ENCODE assay signal across 9 mouse cellular contexts in the genomic region with DNA sequence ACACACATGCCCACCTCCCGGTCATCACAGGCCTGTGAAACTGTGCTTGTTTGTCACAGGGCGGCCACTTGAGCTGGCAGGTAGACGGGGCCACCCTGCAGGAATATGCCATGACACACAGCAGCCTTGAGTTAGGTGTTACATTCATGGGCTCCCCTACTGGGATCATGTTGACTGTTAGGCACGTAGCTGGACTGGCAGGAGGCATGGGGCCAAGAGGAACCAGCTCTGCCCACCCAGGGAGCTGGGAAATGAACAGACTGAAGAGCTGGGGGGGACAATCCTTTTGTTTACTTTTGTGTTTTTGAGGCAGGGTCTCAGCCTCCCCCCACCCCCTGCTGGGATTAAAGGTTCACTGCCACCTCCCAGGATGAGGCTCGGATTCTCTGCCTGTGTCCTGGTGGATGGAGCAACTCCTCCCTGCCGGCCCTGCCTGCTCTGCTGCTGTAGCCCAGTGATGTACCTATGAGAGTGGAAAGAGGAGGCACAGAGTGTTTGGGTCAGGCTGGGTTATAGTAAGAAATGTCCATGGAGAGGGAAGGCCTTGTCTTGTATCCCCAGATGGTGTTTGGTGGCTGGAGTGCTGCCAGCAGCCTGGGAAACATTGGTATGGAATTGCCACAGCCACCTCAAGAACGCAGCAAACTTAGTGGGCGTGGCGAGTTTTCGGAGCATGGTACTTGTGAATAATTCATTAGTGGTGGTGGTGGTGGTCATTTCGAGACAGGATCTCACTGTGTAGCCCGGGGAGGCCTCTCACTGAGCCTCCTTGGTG. TPM values are rescaled to one million over a fixed set of nuclear protein-coding genes. Genes with fewer than 3 reads are reported as not detected.
A peak's percentile ranks its signal among the peaks of the same experiment; 100 is the strongest.
DNase-seq lines count a peak whose midpoint lies in the region; ATAC-seq and TF ChIP-seq lines count a peak whose summit lies in the region.
"Had no signal": no experiment of that assay in that cellular context is flagged by ENCODE, and none has a peak within 500 bp of the region (broad histone marks: within the 10 kb centered on the region; RNA-seq: fewer than 3 reads in every experiment).

No protein-coding gene starts in this region.

- no peaks in the 10 kb centered on the region for H3K9me3 ChIP-seq in heart, embryonic 14.5 days (ENCODE audit: control insufficient read depth, low read length)
- H3K9me3 ChIP-seq in ES-E14 (ENCODE audit: control insufficient read depth, insufficient read depth, low read depth, low read length), result no peaks in the 10 kb centered on the region
- no peaks in the 10 kb centered on the region for H3K9me3 ChIP-seq in embryonic facial prominence, embryonic 13.5 days
- H3K9me3 ChIP-seq in limb, embryonic 14.5 days (ENCODE audit: control insufficient read depth, low read length), result no peaks in the 10 kb centered on the region

- 69% methylated on average over 12 of the region's 12 CpGs for WGBS in heart, embryonic 14.5 days
- WGBS in embryonic facial prominence, embryonic 13.5 days, result 43% methylated on average over 12 of the region's 12 CpGs
- 60% methylated on average over 12 of the region's 12 CpGs for WGBS in limb, embryonic 14.5 days

- no peak for ATAC-seq in heart, embryonic 14.5 days (ENCODE audit: insufficient number of reproducible peaks, insufficient read depth, low FRiP score, low read depth)
- ATAC-seq in embryonic facial prominence, embryonic 13.5 days (ENCODE audit: insufficient number of reproducible peaks, insufficient read depth, low FRiP score, low TSS enrichment, low read depth), result no peak
- no peak for ATAC-seq in limb, embryonic 14.5 days (ENCODE audit: low FRiP score, low read depth)

- no peak for TF ChIP-seq POLR2A in limb, embryonic 14.5 days (IDR thresholded peaks at IDR 0.05; ENCODE audit: borderline replicate concordance, extremely low read depth, insufficient read depth, insufficient read length)

- H3K4me1 ChIP-seq in heart, embryonic 14.5 days (ENCODE audit: control insufficient read depth in 2 of 2, insufficient read depth in 2 of 2, low read length in 2 of 2), result peaks cover 10 to 20% of the 10 kb centered on the region in 2 experiments; a peak in 3 of 4 replicates
- peaks cover 0 to 14% of the 10 kb centered on the region in 2 experiments; a peak in 1 of 4 replicates for H3K4me1 ChIP-seq in ES-E14 (ENCODE audit: control insufficient read depth in 2 of 2, insufficient read depth in 2 of 2, low read length in 2 of 2, poor library complexity in 1 of 2)
- H3K4me1 ChIP-seq in embryonic facial prominence, embryonic 13.5 days, result peaks cover 44% of the 10 kb centered on the region
- peaks cover 21% of the 10 kb centered on the region for H3K4me1 ChIP-seq in limb, embryonic 14.5 days (ENCODE audit: control insufficient read depth, insufficient read depth, low read length)

- no peak for DNase-seq in heart, adult 18-20 months
- DNase-seq in ES-E14 (ENCODE audit: low read depth, low spot score), result no peak
- no peak for DNase-seq in limb, embryonic 14.5 days (ENCODE audit: low spot score)
- no peak for DNase-seq in adrenal gland, postnatal 4 days (ENCODE audit: low spot score in 2 of 2)
- DNase-seq in retina, postnatal 1 day, result no peak
- no peak for DNase-seq in thymus, adult 18-20 months

- no peak overlapping the region for H3K4me3 ChIP-seq in heart, embryonic 14.5 days (ENCODE audit: control insufficient read depth in 1 of 2, insufficient read depth in 1 of 2, low read depth in 1 of 2, low read length in 2 of 2)
- H3K4me3 ChIP-seq in ES-E14 (ENCODE audit: insufficient read depth in 1 of 2, low read depth in 1 of 2, low read length in 2 of 2, poor library complexity in 1 of 2, severe bottlenecking in 1 of 2), result no peak overlapping the region
- H3K4me3 ChIP-seq in embryonic facial prominence, embryonic 13.5 days, result peak overlapping the region; percentile 76
- peak overlapping the region; percentile 69 for H3K4me3 ChIP-seq in limb, embryonic 14.5 days (replicated peaks; ENCODE audit: low read length)

- H3K4me2 ChIP-seq in heart, embryonic 14.5 days (ENCODE audit: low read length), result peak overlapping the region; percentile 98
- peak overlapping the region; percentile 92 for H3K4me2 ChIP-seq in embryonic facial prominence, embryonic 13.5 days
- peak overlapping the region; percentile 94 for H3K4me2 ChIP-seq in limb, embryonic 14.5 days (replicated peaks; ENCODE audit: low read depth, low read length, severe bottlenecking)

- H3K9ac ChIP-seq in heart, embryonic 14.5 days (ENCODE audit: low read length), result 0 out of 2 replicates have a peak overlapping the region, but pooled peaks have one; percentile 18
- H3K9ac ChIP-seq in ES-E14 (ENCODE audit: insufficient read depth, low read depth, low read length, poor library complexity, severe bottlenecking), result peak overlapping the region; percentile 1; the same call in 1 of the 2 replicates
- peak overlapping the region; percentile 85 for H3K9ac ChIP-seq in embryonic facial prominence, embryonic 13.5 days
- peak overlapping the region; percentile 32; the same call in 1 of the 2 replicates for H3K9ac ChIP-seq in limb, embryonic 14.5 days (ENCODE audit: low read depth, low read length, severe bottlenecking)

- peaks cover 23% of the 10 kb centered on the region for H3K36me3 ChIP-seq in heart, embryonic 14.5 days (ENCODE audit: control insufficient read depth, insufficient read depth, low read length)
- H3K36me3 ChIP-seq in ES-E14 (ENCODE audit: control insufficient read depth, insufficient read depth, low read length, poor library complexity, severe bottlenecking), result peaks cover 19% of the 10 kb centered on the region; the same call in 1 of the 2 replicates
- H3K36me3 ChIP-seq in embryonic facial prominence, embryonic 13.5 days, result peaks cover 25% of the 10 kb centered on the region
- peaks cover 24% of the 10 kb centered on the region for H3K36me3 ChIP-seq in limb, embryonic 14.5 days (ENCODE audit: control insufficient read depth, insufficient read depth, low read length)

- H3K27me3 ChIP-seq in heart, embryonic 14.5 days (ENCODE audit: control insufficient read depth, insufficient read depth, low read length), result no peaks in the 10 kb centered on the region
- H3K27me3 ChIP-seq in embryonic facial prominence, embryonic 13.5 days, result no peaks in the 10 kb centered on the region
- no peaks in the 10 kb centered on the region for H3K27me3 ChIP-seq in limb, embryonic 14.5 days (ENCODE audit: control insufficient read depth, insufficient read depth, low read length)

- in situ Hi-C loops in ES-E14 (cut with MboI; ENCODE audit: low sequenced_read_pairs in 2 of 2, unreplicated experiment in 2 of 2), result no loop called here

- no peak overlapping the region for H3K27ac ChIP-seq in heart, embryonic 14.5 days (replicated peaks in 1 of 2; ENCODE audit: control insufficient read depth in 1 of 2, insufficient read depth in 1 of 2, low read depth in 2 of 2, low read length in 2 of 2)
- no peak overlapping the region for H3K27ac ChIP-seq in ES-E14 (ENCODE audit: insufficient read depth, low read depth, low read length, poor library complexity, severe bottlenecking)
- peak overlapping the region; percentile 66 for H3K27ac ChIP-seq in embryonic facial prominence, embryonic 13.5 days
- H3K27ac ChIP-seq in limb, embryonic 14.5 days (replicated peaks; ENCODE audit: low read depth, low read length), result no peak overlapping the region

TF ChIP-seq in ES-E14, 5 proteins besides CTCF, POLR2A, EP300 and RAD21 (continues in another document):
- TF ChIP-seq ZNF384 (IDR thresholded peaks at IDR 0.05; ENCODE audit: low read depth, low read length), result no peak
- TF ChIP-seq CHD2 (IDR thresholded peaks at IDR 0.05; ENCODE audit: low read depth, low read length), result no peak

RNA-seq across cellular contexts. Expression of gene Pdxp, which starts 2.5 kb away (rescaled TPM):
- 26.2 and 26.6 TPM in 2 replicates for polyA plus RNA-seq in heart, embryonic 14.5 days (2014; fragmentation: Nextera tagmentation; extraction: Ambion mirVana)
- total RNA-seq in heart, adult 18-20 months (2021), result under 1 TPM; 0.62 to 0.64 TPM
- 15.8 and 19.7 TPM in 2 replicates for total RNA-seq in ES-E14 (2012; rRNA removed)
- polyA plus RNA-seq in embryonic facial prominence, embryonic 13.5 days (2015; fragmentation: Nextera tagmentation; extraction: Ambion mirVana), result 18.7 and 23.2 TPM in 2 replicates
- 32.5 and 44.4 TPM in 2 replicates for polyA plus RNA-seq in limb, embryonic 14.5 days (2012; rRNA removed)
- 20.8 and 21.7 TPM in 2 replicates for polyA plus RNA-seq in limb, embryonic 14.5 days (2014; fragmentation: Nextera tagmentation; extraction: Ambion mirVana)
- 1 to 10 TPM; 9.8 to 9.9 TPM for total RNA-seq in adrenal gland, postnatal 4 days (2021)

RNA-seq across cellular contexts. Expression of gene Lgals1, which starts 10.3 kb away (rescaled TPM):
- 708 and 842 TPM in 2 replicates for polyA plus RNA-seq in heart, embryonic 14.5 days (2014; fragmentation: Nextera tagmentation; extraction: Ambion mirVana)
- 100 to 1,000 TPM; 185 to 222 TPM for total RNA-seq in heart, adult 18-20 months (2021)
- 541 and 1,081 TPM in 2 replicates for total RNA-seq in ES-E14 (2012; rRNA removed)
- 2,193 and 2,304 TPM in 2 replicates for polyA plus RNA-seq in embryonic facial prominence, embryonic 13.5 days (2015; fragmentation: Nextera tagmentation; extraction: Ambion mirVana)
- polyA plus RNA-seq in limb, embryonic 14.5 days (2012; rRNA removed), result 2,106 and 2,309 TPM in 2 replicates
- polyA plus RNA-seq in limb, embryonic 14.5 days (2014; fragmentation: Nextera tagmentation; extraction: Ambion mirVana), result 2,467 and 2,738 TPM in 2 replicates
- 100 to 1,000 TPM; 382 to 438 TPM for total RNA-seq in adrenal gland, postnatal 4 days (2021)

RNA-seq across cellular contexts. Expression of gene Sh3bp1, which starts 16.7 kb away (rescaled TPM):
- polyA plus RNA-seq in heart, embryonic 14.5 days (2014; fragmentation: Nextera tagmentation; extraction: Ambion mirVana), result 13.6 and 14.5 TPM in 2 replicates
- 1 to 10 TPM; 3.5 to 7.1 TPM for total RNA-seq in heart, adult 18-20 months (2021)
- 10.5 and 17.3 TPM in 2 replicates for total RNA-seq in ES-E14 (2012; rRNA removed)
- polyA plus RNA-seq in embryonic facial prominence, embryonic 13.5 days (2015; fragmentation: Nextera tagmentation; extraction: Ambion mirVana), result 53.3 and 54.4 TPM in 2 replicates
- 127 and 202 TPM in 2 replicates for polyA plus RNA-seq in limb, embryonic 14.5 days (2012; rRNA removed)
- polyA plus RNA-seq in limb, embryonic 14.5 days (2014; fragmentation: Nextera tagmentation; extraction: Ambion mirVana), result 51.7 and 54.9 TPM in 2 replicates
- 10 to 100 TPM; 25.3 to 26.0 TPM for total RNA-seq in adrenal gland, postnatal 4 days (2021)

RNA-seq across cellular contexts. Expression of gene Gm49510, which starts 16.8 kb away (rescaled TPM):
- polyA plus RNA-seq in heart, embryonic 14.5 days (2014; fragmentation: Nextera tagmentation; extraction: Ambion mirVana), result 0.16 TPM in 1 of 2 replicates, not detected in the other
- under 1 TPM; 0.10 to 0.27 TPM for total RNA-seq in heart, adult 18-20 months (2021)
- total RNA-seq in ES-E14 (2012; rRNA removed), result 0.11 TPM in 1 of 2 replicates, not detected in the other
- polyA plus RNA-seq in embryonic facial prominence, embryonic 13.5 days (2015; fragmentation: Nextera tagmentation; extraction: Ambion mirVana), result 0.18 and 0.25 TPM in 2 replicates
- polyA plus RNA-seq in limb, embryonic 14.5 days (2012; rRNA removed), result 0.19 and 0.20 TPM in 2 replicates
- polyA plus RNA-seq in limb, embryonic 14.5 days (2014; fragmentation: Nextera tagmentation; extraction: Ambion mirVana), result 0.92 and 1.5 TPM in 2 replicates
- not detected for total RNA-seq in adrenal gland, postnatal 4 days (2021)
- total RNA-seq: gastrocnemius, postnatal 4 days had no signal

RNA-seq across cellular contexts. Expression of gene Nol12, which starts 18.5 kb away (rescaled TPM):
- 30.5 and 32.6 TPM in 2 replicates for polyA plus RNA-seq in heart, embryonic 14.5 days (2014; fragmentation: Nextera tagmentation; extraction: Ambion mirVana)
- 10 to 100 TPM; 15.7 to 19.1 TPM for total RNA-seq in heart, adult 18-20 months (2021)
- total RNA-seq in ES-E14 (2012; rRNA removed), result 26.1 and 26.6 TPM in 2 replicates
- polyA plus RNA-seq in embryonic facial prominence, embryonic 13.5 days (2015; fragmentation: Nextera tagmentation; extraction: Ambion mirVana), result 54.1 and 57.4 TPM in 2 replicates
- 38.8 and 41.0 TPM in 2 replicates for polyA plus RNA-seq in limb, embryonic 14.5 days (2012; rRNA removed)
- polyA plus RNA-seq in limb, embryonic 14.5 days (2014; fragmentation: Nextera tagmentation; extraction: Ambion mirVana), result 50.6 and 53.1 TPM in 2 replicates
- total RNA-seq in adrenal gland, postnatal 4 days (2021), result 10 to 100 TPM; 40.0 to 47.3 TPM

Comparison
In these comparisons a context has a peak if more than half of its experiments do, and no peak if none do; other contexts are left out.
1. H3K4me3 ChIP-seq: peak in embryonic facial prominence, embryonic 13.5 days (single experiment) and limb, embryonic 14.5 days (single experiment); none in heart, embryonic 14.5 days (0 of 2) and ES-E14 (0 of 2).
2. H3K9ac ChIP-seq: peak in every context shown above with its lines; median percentile 85 in embryonic facial prominence, embryonic 13.5 days; 32 in limb, embryonic 14.5 days; 18 in heart, embryonic 14.5 days; 1 in ES-E14.
3. RNA of gene Pdxp, which starts 2.5 kb away (total RNA-seq): 15.8 to 19.7 TPM in ES-E14 and 9.8 to 9.9 TPM in adrenal gland, postnatal 4 days; 0.62 to 0.64 TPM in heart, adult 18-20 months; every median in the first group is over 4 times any median in the second.
4. Peak in every context shown above with its lines, with median percentiles within 50 percentile points of each other: H3K4me2 ChIP-seq.